Mouse (Mus musculus) heart, embryonic 16.5 days (tissue): Measurements from ENCODE around the gene Ubl7. TPM values are rescaled to one million over a fixed set of nuclear protein-coding genes. Genes with fewer than 3 reads are reported as not detected.

Experiments
- ATAC-seq: fragments of 200-750 bp; cut with Nextera tagmentation; replicated peaks from 2 replicates; pipeline ENCODE4 v1.8.0; 2017; ENCODE audit warnings: moderate number of reproducible peaks; ENCODE audit not compliant: insufficient read depth, low FRiP score; ENCODE audit errors: extremely low read depth
- H3K27ac ChIP-seq: fragments of 300-500 bp; sonication (generic); 2 replicates; pipeline ENCODE4 v1.5.1; 2014; ENCODE audit warnings: mild to moderate bottlenecking, low read length, control low read depth, moderate library complexity
- H3K27me3 ChIP-seq: fragments of 300-500 bp; sonication (generic); 2 replicates; pipeline ENCODE4 v1.6.1; 2014; ENCODE audit warnings: low read length, mixed read lengths; ENCODE audit not compliant: control insufficient read depth, insufficient read depth
- H3K36me3 ChIP-seq: fragments of 300-500 bp; sonication (generic); 2 replicates; pipeline ENCODE4 v1.6.1; 2014; ENCODE audit not compliant: control insufficient read depth, insufficient read depth
- H3K4me1 ChIP-seq: fragments of 300-500 bp; sonication (generic); 2 replicates; pipeline ENCODE4 v1.6.1; 2014; ENCODE audit warnings: low read length, mixed read lengths; ENCODE audit not compliant: control insufficient read depth, insufficient read depth
- H3K4me2 ChIP-seq: fragments of 300-500 bp; sonication (generic); 2 replicates; pipeline ENCODE4 v1.6.1; 2014; ENCODE audit warnings: low read depth, mild to moderate bottlenecking, control low read depth, low read length
- H3K4me3 ChIP-seq: fragments of 300-500 bp; sonication (generic); 2 replicates; pipeline ENCODE4 v1.5.1; 2014; ENCODE audit warnings: mild to moderate bottlenecking, control low read depth, low read length
- H3K9ac ChIP-seq: fragments of 300-500 bp; sonication (generic); 2 replicates; pipeline ENCODE4 v1.6.1; 2014; ENCODE audit warnings: low read length, control low read depth
- H3K9me3 ChIP-seq: fragments of 300-500 bp; sonication (generic); replicated peaks from 2 replicates; pipeline ENCODE4 v1.6.1; 2016; ENCODE audit warnings: low read length; ENCODE audit not compliant: control insufficient read depth
- WGBS: fragments of 180-500 bp; shearing (Covaris S2); extraction: QIAGEN DNeasy Blood & Tissue Kit; methylation state at CpG from one replicate; pipeline ENCODE4 v1.1.7; 2014; 5-methylcytosine and 5-hydroxymethylcytosine counted together
- polyA plus RNA-seq: library from polyadenylated mRNA; unstranded; fragments of >200 nt; fragmentation: Nextera tagmentation; extraction: Ambion mirVana; gene quantifications from 2 replicates; pipeline ENCODE4 v1.2.1, GENCODE M21; 2015

The Ubl7 gene
- polyA plus RNA-seq, 1 experiment from 2014 or later, result 113 TPM

DNA sequence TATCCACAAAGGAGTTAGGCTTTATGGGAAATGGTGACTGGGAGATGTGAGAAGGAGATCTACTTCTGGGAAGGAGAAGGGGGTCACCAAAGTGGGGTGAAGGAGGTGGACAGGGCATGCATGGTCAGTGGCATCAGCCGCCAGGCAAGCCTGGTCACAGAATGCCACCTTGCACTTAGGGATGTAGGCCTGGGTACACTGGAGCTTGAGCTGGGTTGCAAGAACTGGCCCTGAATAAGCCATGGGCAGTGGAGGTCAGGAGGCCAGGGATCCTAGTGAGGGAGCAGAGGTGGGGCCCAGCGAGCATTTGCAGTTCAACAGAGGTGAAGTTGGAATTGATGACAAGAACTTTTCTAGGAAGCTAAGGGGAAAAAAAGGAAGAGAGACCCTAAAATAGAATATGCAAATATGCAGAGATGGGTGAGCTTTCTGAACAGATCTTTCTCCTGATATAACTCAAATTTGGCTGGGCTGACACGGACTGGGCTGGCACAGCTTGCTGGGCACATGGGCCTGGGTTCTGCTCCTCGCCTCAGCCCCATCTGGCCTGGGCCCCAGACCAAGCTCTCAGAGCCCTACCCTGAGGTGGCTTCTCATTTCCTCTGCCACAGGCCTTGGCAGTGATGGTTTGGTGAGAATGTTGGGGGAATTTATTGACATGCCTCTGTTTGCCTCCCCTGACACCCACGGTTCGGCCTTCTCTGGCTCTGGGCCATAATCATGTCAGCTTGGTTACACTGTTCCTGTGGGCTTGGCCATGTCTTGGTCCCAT, 22.2 kb downstream of the Ubl7 start:
- WGBS, result 64% methylated on average over 6 of the region's 6 CpGs
- Histone ChIP-seq H3K4me2 (no peak overlapping the region), H3K27ac (no peak overlapping the region), H3K36me3 (peaks cover 14% of the 10 kb centered on the region), H3K27me3 (no peaks in the 10 kb centered on the region), H3K9me3 (no peaks in the 10 kb centered on the region), H3K4me1 (0 out of 2 replicates have a peak, but pooled peaks cover 2% of the 10 kb centered on the region), H3K4me3 (no peak overlapping the region), H3K9ac (no peak overlapping the region)
- ATAC-seq, result no peak

DNA sequence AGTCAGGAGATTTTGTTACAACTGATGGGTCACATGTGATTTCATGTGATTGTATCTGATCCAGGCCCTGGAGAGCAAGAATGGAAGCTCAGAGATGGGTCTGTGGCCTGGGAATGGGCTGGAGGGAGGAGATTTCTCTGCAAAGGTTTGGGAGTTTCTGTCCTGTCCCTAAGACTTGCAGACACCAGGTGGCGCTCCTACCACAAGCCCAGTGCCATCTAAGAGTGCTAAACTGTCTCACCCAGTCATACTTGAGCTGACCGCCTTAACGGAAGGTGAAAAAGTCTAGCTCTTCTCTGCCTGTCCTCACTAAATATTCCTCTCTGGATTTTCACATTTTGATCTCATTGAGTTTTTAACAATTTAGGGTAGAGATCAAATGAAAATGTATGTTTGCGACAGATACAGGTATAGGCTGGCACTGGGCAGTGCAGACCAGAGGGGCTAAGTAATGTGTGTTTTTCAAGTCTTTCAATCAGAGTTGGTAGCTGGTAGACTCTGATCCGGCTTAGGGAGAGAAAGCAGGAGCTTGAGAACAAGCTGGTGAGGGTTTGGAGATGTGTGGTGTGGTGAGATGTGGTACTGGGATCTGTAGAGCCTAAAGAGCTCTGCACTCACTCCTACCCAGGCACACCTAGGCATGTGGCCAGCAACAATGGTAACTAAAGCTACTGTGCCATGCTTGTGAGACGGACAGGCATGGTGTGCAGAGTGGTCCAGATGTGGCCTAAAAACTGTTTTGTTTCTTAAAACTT, 25.1 kb downstream of the Ubl7 start:
- WGBS, result 25% methylated on average over 6 of the region's 6 CpGs
- Histone ChIP-seq H3K27ac (no peak overlapping the region), H3K36me3 (no peaks in the 10 kb centered on the region), H3K4me3 (no peak overlapping the region), H3K4me1 (peaks cover 7% of the 10 kb centered on the region; the same call in 1 of the 2 replicates), H3K27me3 (peaks cover 9% of the 10 kb centered on the region), H3K4me2 (no peak overlapping the region), H3K9ac (no peak overlapping the region), H3K9me3 (no peaks in the 10 kb centered on the region)
- no peak; the same call in 1 of the 2 replicates for ATAC-seq

DNA sequence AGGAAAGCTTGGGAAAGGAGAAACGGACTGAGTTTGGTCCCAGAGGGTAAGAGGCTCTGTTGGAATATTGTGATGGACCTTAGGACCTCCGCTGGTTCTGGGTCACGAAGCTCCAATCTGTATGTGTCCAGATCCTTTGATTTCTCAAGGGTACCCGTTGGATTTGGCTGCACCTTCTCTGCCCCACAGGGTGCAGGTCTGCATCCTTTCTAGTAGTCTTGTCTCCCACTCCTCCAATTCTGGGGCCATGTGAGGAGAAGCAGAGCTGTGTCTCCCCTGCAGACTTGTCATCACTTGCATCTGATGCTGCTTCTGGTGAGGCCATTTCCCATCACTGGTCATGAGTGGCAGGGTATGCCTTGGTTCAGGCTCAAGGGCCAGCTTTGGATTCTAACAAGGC, 26.4 kb downstream of the Ubl7 start:
- H3K9ac ChIP-seq, result no peak overlapping the region
- H3K36me3 ChIP-seq, result no peaks in the 10 kb centered on the region
- no peak overlapping the region for H3K27ac ChIP-seq
- no peak overlapping the region for H3K4me3 ChIP-seq
- H3K27me3 ChIP-seq, result peaks cover 20% of the 10 kb centered on the region
- no peak overlapping the region for H3K4me2 ChIP-seq
- H3K9me3 ChIP-seq, result no peaks in the 10 kb centered on the region
- H3K4me1 ChIP-seq, result peaks cover 11% of the 10 kb centered on the region; the same call in 1 of the 2 replicates
- no peak for ATAC-seq
- 83% methylated on average over 4 of the region's 4 CpGs for WGBS

DNA sequence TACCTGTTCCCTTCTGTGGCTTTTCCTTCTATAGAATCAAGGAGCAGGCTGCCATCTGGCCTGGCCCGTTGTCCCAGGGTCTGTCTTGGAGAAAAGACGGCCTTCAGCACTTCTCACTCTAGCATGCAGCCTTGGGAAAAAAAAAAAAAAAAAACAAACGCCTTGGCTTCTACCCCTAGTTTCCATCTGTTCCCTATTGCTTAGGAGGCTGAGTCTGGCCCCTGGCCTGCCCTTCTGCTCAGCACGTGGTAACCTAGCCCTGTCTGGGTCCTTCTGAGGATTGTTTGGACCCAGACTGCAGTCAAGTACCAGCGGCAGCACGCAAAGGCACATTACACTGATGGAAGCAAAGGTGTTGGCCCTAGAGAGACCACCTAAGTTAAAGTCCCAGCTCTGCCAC, 26.9 kb downstream of the Ubl7 start:
- 67% methylated on average over 6 of the region's 6 CpGs for WGBS
- no peak overlapping the region for H3K4me3 ChIP-seq
- peaks cover 25% of the 10 kb centered on the region for H3K27me3 ChIP-seq
- H3K9me3 ChIP-seq, result no peaks in the 10 kb centered on the region
- no peak overlapping the region for H3K27ac ChIP-seq
- H3K36me3 ChIP-seq, result no peaks in the 10 kb centered on the region
- peaks cover 11% of the 10 kb centered on the region; the same call in 1 of the 2 replicates for H3K4me1 ChIP-seq
- H3K4me2 ChIP-seq, result no peak overlapping the region
- no peak for ATAC-seq
- H3K9ac ChIP-seq, result no peak overlapping the region

DNA sequence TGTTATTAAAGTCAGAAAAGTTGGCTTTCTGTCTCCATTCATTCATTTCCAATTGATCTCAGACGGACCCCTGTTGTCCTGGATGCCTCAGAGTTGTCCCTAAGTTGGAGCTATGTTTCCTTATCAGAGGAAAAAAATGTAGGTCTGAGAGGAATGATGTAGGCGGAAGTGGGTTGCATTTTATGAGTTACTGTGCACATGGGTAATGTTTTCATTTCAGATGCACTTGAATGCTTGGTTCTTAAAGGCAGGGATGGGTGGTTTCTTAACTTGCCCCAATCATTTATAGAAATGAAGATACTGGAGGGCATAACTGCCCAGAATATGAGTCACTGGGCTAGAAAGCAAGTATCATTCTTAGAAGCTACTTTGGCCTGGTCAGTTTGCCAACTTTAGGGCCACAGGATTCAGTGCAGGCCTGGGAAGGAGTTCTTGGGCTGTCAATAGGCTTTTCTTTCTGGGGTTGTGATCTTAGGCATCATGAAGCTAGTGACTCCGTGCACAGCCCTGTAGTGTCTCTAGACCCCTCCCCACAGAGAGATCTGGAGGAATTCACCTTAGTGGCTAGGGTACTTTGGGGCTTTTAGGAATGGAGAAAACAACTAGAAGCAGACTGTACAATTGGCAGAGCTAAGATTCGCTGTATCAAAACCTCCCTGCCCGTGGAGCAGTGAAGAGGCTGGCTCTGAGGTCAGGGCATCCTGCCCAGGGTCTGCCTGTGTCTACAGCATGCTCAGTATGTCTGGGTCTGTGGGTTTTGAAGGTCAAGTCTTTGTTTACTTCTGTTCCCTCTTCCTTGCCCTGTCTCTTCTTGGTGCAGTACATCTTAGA, 27.7 kb downstream of the Ubl7 start:
- Histone ChIP-seq H3K4me2 (no peak overlapping the region), H3K27ac (no peak overlapping the region), H3K4me1 (peaks cover 11% of the 10 kb centered on the region; the same call in 1 of the 2 replicates), H3K9me3 (no peaks in the 10 kb centered on the region), H3K27me3 (peaks cover 32% of the 10 kb centered on the region), H3K9ac (no peak overlapping the region), H3K4me3 (no peak overlapping the region), H3K36me3 (no peaks in the 10 kb centered on the region)
- no peak for ATAC-seq
- 79% methylated on average over 5 of the region's 5 CpGs for WGBS

DNA sequence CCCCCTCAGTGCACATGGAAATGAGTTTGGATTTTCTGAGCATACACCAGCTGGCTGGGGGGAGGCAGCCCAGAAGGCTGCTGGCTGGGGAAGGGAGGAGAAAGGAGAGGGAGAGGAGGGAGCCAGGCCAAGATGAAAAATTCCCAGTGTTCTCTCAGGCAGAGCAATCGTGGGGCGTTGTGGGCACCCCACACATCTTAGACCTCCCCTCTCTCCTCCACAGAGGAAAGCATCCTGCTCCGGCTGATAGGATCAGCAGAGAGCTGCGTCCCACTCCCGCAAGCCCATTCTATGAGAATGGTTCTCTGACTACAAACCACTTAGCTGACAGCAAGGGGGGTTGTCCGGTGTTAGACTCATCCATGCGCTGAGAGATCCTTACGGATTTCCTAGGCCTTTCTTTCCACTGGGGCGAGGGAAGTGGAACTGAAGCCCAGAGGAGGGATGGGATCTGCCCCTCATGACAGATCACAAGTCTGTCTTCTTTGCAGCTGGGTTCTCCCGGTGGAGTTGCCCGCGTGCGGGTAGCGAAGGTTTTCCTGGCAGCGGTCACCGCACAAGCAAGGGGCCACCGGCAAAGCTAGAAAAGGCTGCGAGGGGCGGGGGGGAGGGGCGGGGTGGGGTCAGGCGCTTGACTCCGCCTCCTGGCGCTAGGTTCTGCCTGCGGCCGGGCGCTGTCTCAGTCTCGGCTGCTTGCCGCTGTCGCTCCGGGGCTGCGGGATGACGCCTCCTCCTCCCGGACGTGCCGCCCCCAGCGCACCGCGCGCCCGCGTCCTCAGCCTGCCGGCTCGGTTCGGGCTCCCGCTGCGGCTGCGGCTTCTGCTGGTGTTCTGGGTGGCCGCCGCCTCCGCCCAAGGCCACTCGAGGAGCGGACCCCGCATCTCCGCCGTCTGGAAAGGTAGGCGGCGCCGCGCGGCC, 28.9 kb downstream of the Ubl7 start, which contains the start of gene Sema7a:
Gene Sema7a (plus strand): TSS at position 682 of the 918 bp plus-strand sequence.
- no peaks in the 10 kb centered on the region for H3K36me3 ChIP-seq
- peak within 1 kb of the TSS; percentile 80 for H3K9ac ChIP-seq
- WGBS, result 3% methylated on average over 53 of the region's 60 CpGs
- H3K4me1 ChIP-seq, result peaks cover 11% of the 10 kb centered on the region
- H3K27ac ChIP-seq, result no peak within 1 kb of the TSS
- peak within 1 kb of the TSS; percentile 79 for H3K4me3 ChIP-seq
- ATAC-seq, result peak; percentile 85
- H3K9me3 ChIP-seq, result no peaks in the 10 kb centered on the region
- peak within 1 kb of the TSS; percentile 99 for H3K4me2 ChIP-seq
- peaks cover 32% of the 10 kb centered on the region for H3K27me3 ChIP-seq

DNA sequence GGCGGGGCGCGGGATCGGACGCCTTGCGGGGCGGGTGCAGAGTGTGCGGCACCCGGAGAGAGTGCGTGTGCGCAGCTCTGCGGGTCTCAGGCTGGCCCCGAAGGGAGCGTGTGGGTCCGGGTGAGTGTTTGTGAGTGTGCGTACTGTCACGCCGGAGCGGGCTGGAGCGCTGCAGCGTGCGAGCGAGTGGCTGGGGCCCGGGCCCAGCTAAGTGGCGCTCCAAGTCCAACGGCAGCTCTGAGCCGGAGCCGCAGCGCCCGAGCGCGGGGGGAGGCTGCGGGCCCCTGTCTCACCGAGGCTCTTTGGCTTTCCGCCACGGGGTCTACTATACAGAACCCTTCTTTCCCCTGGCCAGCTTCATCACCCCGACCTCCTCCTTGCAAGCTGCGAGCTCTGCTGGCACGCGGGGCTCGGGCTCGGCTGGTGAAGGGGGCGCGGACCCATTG, 29.6 kb downstream of the Ubl7 start:
- ATAC-seq, result peak; percentile 46
- H3K9me3 ChIP-seq, result no peaks in the 10 kb centered on the region
- no peaks in the 10 kb centered on the region for H3K36me3 ChIP-seq
- no peak overlapping the region for H3K27ac ChIP-seq
- peaks cover 37% of the 10 kb centered on the region for H3K27me3 ChIP-seq
- peak overlapping the region; percentile 79 for H3K4me3 ChIP-seq
- peak overlapping the region; percentile 80 for H3K9ac ChIP-seq
- under 1% methylated on average over 44 of the region's 44 CpGs for WGBS
- H3K4me1 ChIP-seq, result peaks cover 14% of the 10 kb centered on the region
- H3K4me2 ChIP-seq, result peak overlapping the region; percentile 99
